Mouse (Mus musculus) heart, embryonic 11.5 days (tissue): ENCODE results near the gene Plcd3. TPM values are rescaled to one million over a fixed set of nuclear protein-coding genes. Genes with fewer than 3 reads are reported as not detected.
A peak's percentile ranks its signal among the peaks of the same experiment; 100 is the strongest.

Source experiments
- ATAC-seq: fragments of 200-750 bp; cut with Nextera tagmentation; replicated peaks from 2 replicates; pipeline ENCODE4 v1.8.0; 2017; ENCODE audit warnings: moderate library complexity; ENCODE audit not compliant: insufficient number of reproducible peaks, low FRiP score, low TSS enrichment
- H3K27ac ChIP-seq: fragments of 300-500 bp; sonication (generic); 2 replicates; pipeline ENCODE4 v1.5.1; 2014; ENCODE audit warnings: mild to moderate bottlenecking, low read depth, low read length
- H3K27me3 ChIP-seq: fragments of 300-500 bp; sonication (generic); 2 replicates; pipeline ENCODE4 v1.6.1; 2014; ENCODE audit warnings: mild to moderate bottlenecking, low read length, mixed read lengths; ENCODE audit not compliant: control insufficient read depth, insufficient read depth
- H3K36me3 ChIP-seq: fragments of 300-500 bp; sonication (generic); 2 replicates; pipeline ENCODE4 v1.6.1; 2014; ENCODE audit warnings: mild to moderate bottlenecking, low read length, moderate library complexity, mixed read lengths; ENCODE audit not compliant: control insufficient read depth, insufficient read depth
- H3K4me1 ChIP-seq: fragments of 300-500 bp; sonication (generic); 2 replicates; pipeline ENCODE4 v1.6.1; 2014; ENCODE audit warnings: low read length; ENCODE audit not compliant: control insufficient read depth, insufficient read depth
- H3K4me2 ChIP-seq: fragments of 300-500 bp; sonication (generic); 2 replicates; pipeline ENCODE4 v1.6.1; 2014; ENCODE audit warnings: mild to moderate bottlenecking, moderate library complexity
- H3K4me3 ChIP-seq: fragments of 300-500 bp; sonication (generic); 2 replicates; pipeline ENCODE4 v1.5.1; 2014; ENCODE audit warnings: low read depth, low read length
- H3K9ac ChIP-seq: fragments of 300-500 bp; sonication (generic); 2 replicates; pipeline ENCODE4 v1.6.1; 2014; ENCODE audit warnings: mild to moderate bottlenecking, low read depth, low read length, moderate library complexity
- H3K9me3 ChIP-seq: fragments of 300-500 bp; sonication (generic); replicated peaks from 2 replicates; pipeline ENCODE4 v1.6.1; 2016; ENCODE audit warnings: low read length; ENCODE audit not compliant: control insufficient read depth
- WGBS: fragments of 180-500 bp; shearing (Covaris S2); extraction: QIAGEN DNeasy Blood & Tissue Kit; methylation state at CpG from one replicate; pipeline ENCODE4 v1.1.7; 2014; ENCODE audit not compliant: insufficient replicate concordance; 5-methylcytosine and 5-hydroxymethylcytosine counted together
- polyA plus RNA-seq: library from polyadenylated mRNA; unstranded; fragments of >200 nt; fragmentation: Nextera tagmentation; extraction: Ambion mirVana; gene quantifications from 2 replicates; pipeline ENCODE4 v1.2.1, GENCODE M21; 2014

The Plcd3 gene
- polyA plus RNA-seq, 1 experiment from 2014 or later, result 3.5 TPM

- Histone ChIP-seq H3K4me1 (peaks cover 58% of the 10 kb centered on the region), H3K36me3 (no peaks in the 10 kb centered on the region), H3K4me3 (no peak overlapping the region), H3K27ac (0 out of 2 replicates have a peak overlapping the region, but pooled peaks have one; percentile 15), H3K9ac (no peak overlapping the region), H3K9me3 (no peaks in the 10 kb centered on the region), H3K4me2 (peak overlapping the region; percentile 14; the same call in 1 of the 2 replicates), H3K27me3 (peaks cover 24% of the 10 kb centered on the region)
- no peak for ATAC-seq
- 59% methylated on average over 11 of the region's 11 CpGs for WGBS
Measured at GRCm38 (mm10) chr11:103098531-103099190, 2.8 kb downstream of the Plcd3 start.

- Histone ChIP-seq H3K9ac (peak overlapping the region; percentile 71), H3K27me3 (peaks cover 24% of the 10 kb centered on the region), H3K4me1 (peaks cover 54% of the 10 kb centered on the region), H3K36me3 (no peaks in the 10 kb centered on the region), H3K27ac (peak overlapping the region; percentile 90), H3K9me3 (no peaks in the 10 kb centered on the region), H3K4me2 (peak overlapping the region; percentile 63), H3K4me3 (peak overlapping the region; percentile 26)
- 11% methylated on average over 22 of the region's 22 CpGs for WGBS
- ATAC-seq, result peak; percentile 31; the same call in 1 of the 2 replicates
Measured at GRCm38 (mm10) chr11:103096979-103097894, 4.2 kb downstream of the Plcd3 start.

GRCm38 (mm10) chr11:103095801-103096200, 5.7 kb downstream of the Plcd3 start:
- H3K4me1 ChIP-seq, result peaks cover 50% of the 10 kb centered on the region
- no peak overlapping the region for H3K27ac ChIP-seq
- WGBS, result 87% methylated on average over 6 of the region's 6 CpGs

GRCm38 (mm10) chr11:103095107-103095670, 6.3 kb downstream of the Plcd3 start:
- H3K4me2 ChIP-seq, result no peak overlapping the region
- H3K9me3 ChIP-seq, result no peaks in the 10 kb centered on the region
- no peak overlapping the region; the same call in 1 of the 2 replicates for H3K27ac ChIP-seq
- no peak overlapping the region for H3K9ac ChIP-seq
- no peaks in the 10 kb centered on the region for H3K36me3 ChIP-seq
- 77% methylated on average over 9 of the region's 9 CpGs for WGBS
- H3K4me3 ChIP-seq, result no peak overlapping the region
- peaks cover 50% of the 10 kb centered on the region for H3K4me1 ChIP-seq
- no peak for ATAC-seq
- H3K27me3 ChIP-seq, result peaks cover 12% of the 10 kb centered on the region

More at GRCm38 (mm10) chr11:103095801-103096200, 5.7 kb downstream of the Plcd3 start:
- H3K27me3 ChIP-seq, result peaks cover 17% of the 10 kb centered on the region
- ATAC-seq, result no peak
- no peak overlapping the region for H3K9ac ChIP-seq
- H3K4me2 ChIP-seq, result no peak overlapping the region
- H3K9me3 ChIP-seq, result no peaks in the 10 kb centered on the region
- H3K36me3 ChIP-seq, result no peaks in the 10 kb centered on the region
- H3K4me3 ChIP-seq, result no peak overlapping the region

GRCm38 (mm10) chr11:103093862-103094833, 7.3 kb downstream of the Plcd3 start:
- H3K27me3 ChIP-seq, result peaks cover 2% of the 10 kb centered on the region; the same call in 1 of the 2 replicates

GRCm38 (mm10) chr11:103093306-103093705, 8.2 kb downstream of the Plcd3 start:
- no peak for ATAC-seq
- Histone ChIP-seq H3K9me3 (no peaks in the 10 kb centered on the region), H3K4me3 (no peak overlapping the region), H3K4me2 (no peak overlapping the region), H3K36me3 (no peaks in the 10 kb centered on the region), H3K27ac (no peak overlapping the region), H3K9ac (no peak overlapping the region), H3K27me3 (no peaks in the 10 kb centered on the region), H3K4me1 (peaks cover 41% of the 10 kb centered on the region)
- 78% methylated on average over 7 of the region's 7 CpGs for WGBS

More at GRCm38 (mm10) chr11:103093862-103094833, 7.3 kb downstream of the Plcd3 start:
- H3K4me1 ChIP-seq, result peaks cover 50% of the 10 kb centered on the region
- no peaks in the 10 kb centered on the region for H3K36me3 ChIP-seq
- ATAC-seq, result 0 out of 2 replicates have a peak, but pooled peaks have one; percentile 53
- H3K9ac ChIP-seq, result peak overlapping the region; percentile 22; the same call in 1 of the 2 replicates
- WGBS, result 59% methylated on average over 20 of the region's 20 CpGs
- no peaks in the 10 kb centered on the region for H3K9me3 ChIP-seq
- H3K4me3 ChIP-seq, result no peak overlapping the region
- no peak overlapping the region for H3K4me2 ChIP-seq
- 0 out of 2 replicates have a peak overlapping the region, but pooled peaks have one; percentile 12 for H3K27ac ChIP-seq

GRCm38 (mm10) chr11:103081631-103082030, 19.8 kb downstream of the Plcd3 start:
- H3K9ac ChIP-seq, result no peak overlapping the region
- ATAC-seq, result no peak
- no peaks in the 10 kb centered on the region for H3K9me3 ChIP-seq
- peaks cover 9% of the 10 kb centered on the region for H3K4me1 ChIP-seq
- no peak overlapping the region for H3K27ac ChIP-seq
- H3K4me3 ChIP-seq, result no peak overlapping the region
- H3K4me2 ChIP-seq, result no peak overlapping the region
- H3K36me3 ChIP-seq, result no peaks in the 10 kb centered on the region
- 51% methylated on average over 6 of the region's 6 CpGs for WGBS
- peaks cover 3% of the 10 kb centered on the region for H3K27me3 ChIP-seq
